Mouse (Mus musculus) E14TG2a.4 (cell line): ENCODE results near the gene Btrc.

Experiments used
- H3K27me3 ChIP-seq: 2 replicates; pipeline ENCODE4 v1.6.1; 2014; ENCODE audit warnings: low read length, control low read depth; ENCODE audit not compliant: insufficient read depth
- H3K36me3 ChIP-seq: 2 replicates; pipeline ENCODE4 v1.6.1; 2014; ENCODE audit warnings: low read length, control low read depth; ENCODE audit not compliant: insufficient read depth
- H3K4me1 ChIP-seq: replicated peaks from 2 replicates; pipeline ENCODE4 v1.6.1; 2014; ENCODE audit warnings: low read depth, low read length, control low read depth
- H3K4me3 ChIP-seq: replicated peaks from 2 replicates; pipeline ENCODE4 v1.5.1; 2014; ENCODE audit warnings: mild to moderate bottlenecking, low read length
- H3K9me3 ChIP-seq: 2 replicates; pipeline ENCODE4 v1.6.1; 2014; ENCODE audit warnings: low read length, control low read depth
- CTCF ChIP-seq: conservative IDR thresholded peaks from 2 replicates; pipeline ENCODE4 v1.5.1; 2014; ENCODE audit warnings: low read length
- NANOG ChIP-seq: IDR thresholded peaks from 2 replicates; pipeline ENCODE4 v1.6.1; 2014; ENCODE audit warnings: borderline replicate concordance, low read length, mixed read lengths
- POU5F1 ChIP-seq: IDR thresholded peaks from 2 replicates; pipeline ENCODE4 v1.6.1; 2014; ENCODE audit warnings: low read length, borderline replicate concordance

Btrc gene

DNA sequence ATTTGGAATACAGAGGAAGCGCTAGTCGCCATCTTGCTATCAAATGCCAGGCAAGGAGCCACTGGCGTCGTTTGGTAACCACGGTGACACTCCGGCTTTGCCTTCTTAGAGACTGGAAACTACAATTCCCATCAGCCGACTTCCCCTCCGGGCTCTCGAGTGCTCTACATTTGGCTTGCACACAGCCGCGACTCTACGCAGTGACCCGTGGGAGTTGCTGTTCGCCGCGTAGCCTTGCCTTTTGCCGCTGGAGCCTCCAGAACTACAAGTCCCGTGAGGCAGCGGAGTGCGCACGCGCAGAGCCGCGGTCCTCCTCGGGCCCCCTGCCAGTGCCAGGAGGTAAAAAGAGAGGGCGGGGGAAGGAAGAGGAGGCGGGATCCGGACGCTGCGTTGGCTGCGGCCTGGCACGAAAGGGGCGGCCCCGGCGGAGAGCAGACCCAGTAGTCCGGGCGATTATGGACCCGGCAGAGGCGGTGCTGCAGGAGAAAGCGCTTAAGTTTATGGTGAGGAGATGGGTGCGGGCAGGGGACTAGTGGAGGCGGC lies at the start of gene Btrc:
Btrc (plus strand) TSS at position 351 of the 543 bp plus-strand sequence.
- H3K4me1 ChIP-seq, result peaks cover 30% of the 10 kb centered on the region
- no peaks in the 10 kb centered on the region for H3K9me3 ChIP-seq
- no peak for TF ChIP-seq POU5F1
- no peak for TF ChIP-seq CTCF
- no peak for TF ChIP-seq NANOG
- H3K27me3 ChIP-seq, result no peaks in the 10 kb centered on the region
- peak within 1 kb of the TSS; percentile 94 for H3K4me3 ChIP-seq
- no peaks in the 10 kb centered on the region for H3K36me3 ChIP-seq

DNA sequence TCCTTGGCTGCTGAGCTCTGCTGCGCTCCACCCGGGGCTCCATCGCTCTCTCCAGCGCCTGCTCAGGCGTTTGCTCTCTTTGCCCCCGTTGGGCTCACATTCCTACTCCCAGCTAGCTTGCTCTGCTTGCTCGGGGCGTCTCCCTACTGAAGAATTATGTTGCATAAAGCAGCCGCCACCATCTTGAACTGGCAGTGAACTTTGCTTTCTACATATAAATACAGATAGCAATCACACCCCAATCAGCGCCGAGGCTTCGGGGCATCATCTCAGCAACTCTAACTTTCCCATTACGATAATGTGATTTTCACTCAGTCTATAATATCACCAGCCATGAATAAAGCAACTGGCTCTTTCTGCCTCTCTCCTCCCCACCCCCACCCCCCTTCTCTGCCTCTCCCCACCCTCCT lies 46.1 kb upstream of the Btrc start:
- Histone ChIP-seq H3K36me3 (no peaks in the 10 kb centered on the region), H3K4me3 (peak overlapping the region; percentile 60), H3K27me3 (peaks cover 12% of the 10 kb centered on the region), H3K4me1 (peaks cover 29% of the 10 kb centered on the region), H3K9me3 (no peaks in the 10 kb centered on the region)
- TF ChIP-seq NANOG, result no peak; the same call in 1 of the 2 replicates
- TF ChIP-seq CTCF, result no peak
- no peak for TF ChIP-seq POU5F1

DNA sequence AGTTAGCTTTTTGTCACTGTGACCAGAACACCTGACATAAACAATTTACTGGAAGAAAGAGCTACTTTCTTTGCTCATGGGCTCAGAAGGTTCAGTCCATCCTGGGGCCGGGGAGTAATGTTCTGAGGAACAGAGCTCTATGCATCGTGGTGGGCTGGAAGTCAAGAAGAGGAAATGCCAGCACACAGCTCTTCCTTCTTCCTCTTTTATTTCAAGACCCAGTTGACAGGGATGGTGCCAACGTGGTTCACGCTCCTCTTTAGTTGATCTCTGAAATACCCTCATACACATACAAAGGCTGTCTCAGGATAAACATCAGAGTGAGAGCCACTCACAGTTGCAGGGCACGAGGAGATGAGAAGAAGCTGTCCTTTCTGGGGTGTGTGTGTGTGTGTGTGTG lies 42.5 kb upstream of the Btrc start:
- peaks cover 20% of the 10 kb centered on the region for H3K4me1 ChIP-seq
- H3K4me3 ChIP-seq, result no peak overlapping the region
- TF ChIP-seq CTCF, result no peak
- TF ChIP-seq POU5F1, result no peak

DNA sequence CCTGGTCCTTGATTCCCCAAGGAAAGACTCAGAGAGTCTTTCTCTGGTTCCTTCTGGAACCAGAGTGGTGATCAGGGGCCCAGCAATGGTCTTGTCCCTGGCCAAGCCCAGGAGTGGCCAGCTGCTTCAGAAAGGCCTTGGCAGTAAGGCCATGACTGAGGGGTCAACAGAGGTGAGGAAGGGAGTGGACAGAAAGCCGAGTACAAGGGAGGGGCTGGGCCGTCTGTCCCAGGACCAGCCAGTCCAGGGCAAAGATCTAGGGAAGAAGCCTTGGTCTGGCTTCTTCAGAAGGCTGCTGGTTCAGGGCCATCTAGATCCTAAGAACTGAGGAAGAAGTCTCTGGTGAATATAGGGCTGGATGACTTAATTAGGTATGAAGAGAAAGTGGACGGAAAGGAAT lies 34.5 kb upstream of the Btrc start:
- peaks cover 41% of the 10 kb centered on the region for H3K27me3 ChIP-seq
- H3K4me3 ChIP-seq, result no peak overlapping the region
- H3K4me1 ChIP-seq, result peaks cover 15% of the 10 kb centered on the region
- no peaks in the 10 kb centered on the region for H3K36me3 ChIP-seq
- TF ChIP-seq POU5F1 (no peak), NANOG (no peak), CTCF (no peak)
- no peaks in the 10 kb centered on the region for H3K9me3 ChIP-seq

More for the DNA sequence above, 42.5 kb upstream of the Btrc start:
- Histone ChIP-seq H3K36me3 (no peaks in the 10 kb centered on the region), H3K27me3 (0 out of 2 replicates have a peak, but pooled peaks cover 8% of the 10 kb centered on the region), H3K9me3 (no peaks in the 10 kb centered on the region)

DNA sequence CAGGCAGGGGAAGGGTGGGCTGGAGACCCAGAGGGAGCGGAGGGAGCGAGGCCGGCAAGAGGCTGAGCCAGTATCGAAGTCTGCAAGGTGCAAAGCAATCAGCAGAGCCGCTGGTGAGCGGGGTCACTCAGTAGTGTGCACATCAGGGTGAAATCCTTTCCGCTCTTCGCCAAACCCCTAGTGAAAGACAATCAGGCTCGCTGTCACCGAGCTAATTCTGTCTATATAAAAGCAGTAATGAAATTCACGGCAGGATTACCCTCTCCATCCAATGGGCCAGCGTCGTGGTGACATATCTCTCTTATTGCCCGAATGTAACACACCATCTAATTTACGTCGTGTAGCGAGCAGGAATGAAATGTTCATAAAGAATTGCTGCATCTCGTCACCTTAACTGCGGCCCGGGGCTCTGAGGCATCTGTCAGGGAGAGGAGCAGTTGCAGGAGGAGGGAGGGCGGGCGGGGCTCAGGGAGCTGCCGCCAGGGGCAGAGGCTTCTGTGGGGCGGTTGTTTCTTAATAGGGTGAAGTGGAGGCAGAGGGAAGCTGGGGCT lies 33.7 kb upstream of the Btrc start:
- no peaks in the 10 kb centered on the region for H3K36me3 ChIP-seq
- no peak overlapping the region; the same call in 1 of the 2 replicates for H3K4me3 ChIP-seq
- H3K27me3 ChIP-seq, result peaks cover 47% of the 10 kb centered on the region
- no peak for TF ChIP-seq CTCF
- no peak for TF ChIP-seq NANOG
- no peak for TF ChIP-seq POU5F1
- H3K9me3 ChIP-seq, result no peaks in the 10 kb centered on the region
- H3K4me1 ChIP-seq, result peaks cover 15% of the 10 kb centered on the region

DNA sequence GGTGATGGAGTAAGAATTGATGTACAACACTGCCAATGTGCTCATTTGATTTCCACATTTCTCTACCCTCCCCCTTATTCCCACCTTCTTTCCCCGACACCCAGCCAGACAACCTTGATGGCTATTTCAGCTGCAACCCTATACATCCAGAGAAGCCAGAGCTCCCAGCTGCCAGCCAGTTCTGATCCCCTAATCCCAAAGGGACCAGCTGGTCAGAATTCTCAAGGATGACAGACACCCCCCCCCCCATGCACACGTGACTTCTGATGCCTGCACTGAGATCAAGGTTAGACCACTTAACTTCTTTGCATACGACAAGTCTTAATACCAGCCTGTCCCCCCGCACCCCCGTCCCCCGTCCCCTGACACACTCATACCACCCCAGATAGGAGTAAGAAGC lies 26.8 kb upstream of the Btrc start:
- Histone ChIP-seq H3K27me3 (peaks cover 18% of the 10 kb centered on the region), H3K4me3 (no peak overlapping the region), H3K36me3 (no peaks in the 10 kb centered on the region), H3K9me3 (no peaks in the 10 kb centered on the region), H3K4me1 (peaks cover 12% of the 10 kb centered on the region)
- TF ChIP-seq POU5F1, result no peak
- TF ChIP-seq CTCF, result no peak
- no peak for TF ChIP-seq NANOG

DNA sequence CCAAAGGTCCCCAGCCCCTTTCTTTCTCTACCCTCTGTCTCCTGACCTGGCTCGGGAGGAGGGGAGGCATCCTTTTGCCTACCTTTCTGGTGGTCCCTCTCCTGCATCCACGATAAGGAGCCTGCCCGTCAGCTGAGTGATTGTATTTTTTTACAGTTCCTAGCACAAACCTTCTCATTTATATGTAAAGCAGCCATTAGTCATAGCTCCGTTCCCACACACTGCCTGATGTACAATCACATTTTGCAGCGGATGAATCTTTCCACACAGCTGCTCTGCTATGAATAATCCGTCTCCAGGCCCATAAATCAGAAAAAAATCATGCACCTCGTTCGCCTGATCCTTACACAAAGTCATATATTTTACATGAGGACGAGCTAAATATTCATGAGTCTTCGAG lies 25.4 kb upstream of the Btrc start:
- no peaks in the 10 kb centered on the region for H3K9me3 ChIP-seq
- H3K4me1 ChIP-seq, result peaks cover 12% of the 10 kb centered on the region
- no peak for TF ChIP-seq NANOG
- TF ChIP-seq CTCF, result no peak
- no peak for TF ChIP-seq POU5F1
- H3K36me3 ChIP-seq, result no peaks in the 10 kb centered on the region
- peaks cover 20% of the 10 kb centered on the region for H3K27me3 ChIP-seq
- no peak overlapping the region for H3K4me3 ChIP-seq

DNA sequence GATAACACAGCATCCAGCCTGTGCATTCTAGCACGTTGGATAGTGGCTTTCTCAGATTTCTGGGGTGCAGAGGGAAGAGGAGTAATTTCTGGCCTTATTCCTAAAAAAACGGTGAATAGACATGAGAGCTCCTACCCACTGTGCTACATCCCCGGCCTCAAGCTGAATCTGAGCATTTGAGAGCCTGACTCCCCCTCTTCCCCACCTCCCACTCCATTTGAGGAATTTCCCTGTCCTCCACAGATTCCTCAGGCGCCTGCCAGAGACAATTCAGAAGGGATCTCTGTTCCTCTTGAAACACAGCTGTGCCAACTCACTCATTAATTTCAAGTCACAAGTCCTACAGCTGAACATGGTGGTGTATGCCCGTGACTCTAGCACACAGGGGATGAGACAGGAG lies 19.6 kb upstream of the Btrc start:
- TF ChIP-seq CTCF, result no peak
- TF ChIP-seq NANOG, result no peak
- TF ChIP-seq POU5F1, result no peak
- Histone ChIP-seq H3K27me3 (0 out of 2 replicates have a peak, but pooled peaks cover 9% of the 10 kb centered on the region), H3K4me3 (no peak overlapping the region), H3K9me3 (no peaks in the 10 kb centered on the region), H3K4me1 (peaks cover 5% of the 10 kb centered on the region), H3K36me3 (no peaks in the 10 kb centered on the region)

DNA sequence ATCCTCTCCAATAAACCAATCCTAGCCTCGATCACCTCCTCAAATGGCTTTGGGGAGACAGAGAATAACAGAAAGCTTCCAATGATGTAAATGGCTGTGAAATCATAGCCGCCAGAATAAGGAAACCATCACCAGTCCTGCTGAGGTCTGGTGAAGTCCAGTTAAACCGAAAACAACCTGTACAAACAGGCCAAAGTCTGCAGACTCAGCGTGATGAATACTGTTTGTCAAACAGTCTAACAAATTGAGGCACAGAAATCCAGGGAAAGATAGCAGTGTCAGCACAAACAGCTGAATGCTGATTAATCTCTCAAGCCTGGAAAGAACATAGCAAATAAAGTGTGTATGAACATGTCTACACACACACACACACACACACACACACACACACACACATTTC lies 15.3 kb upstream of the Btrc start:
- 0 out of 2 replicates have a peak, but pooled peaks cover 5% of the 10 kb centered on the region for H3K27me3 ChIP-seq
- no peak overlapping the region for H3K4me3 ChIP-seq
- H3K4me1 ChIP-seq, result peaks cover 15% of the 10 kb centered on the region
- H3K9me3 ChIP-seq, result peaks cover 10% of the 10 kb centered on the region; the same call in 1 of the 2 replicates
- TF ChIP-seq POU5F1 (no peak), NANOG (no peak), CTCF (no peak)
- H3K36me3 ChIP-seq, result no peaks in the 10 kb centered on the region
